Mouse (Mus musculus) thymus, adult 2 months (tissue): ENCODE results near the gene Cuedc2.

Source experiments
- CTCF ChIP-seq: fragments of 200-500 bp; IDR thresholded peaks from 2 replicates; pipeline ENCODE4 v1.5.1; 2012; ENCODE audit warnings: mild to moderate bottlenecking, control low read depth, low read length, moderate library complexity, borderline replicate concordance; ENCODE audit not compliant: control insufficient read depth, poor library complexity, insufficient read depth; ENCODE audit errors: extremely low read depth
- POLR2A ChIP-seq: fragments of 200-500 bp; IDR thresholded peaks from 2 replicates; pipeline ENCODE4 v1.6.1; 2012; ENCODE audit warnings: mild to moderate bottlenecking, low read length, control low read depth, moderate library complexity; ENCODE audit not compliant: control insufficient read depth, poor library complexity, insufficient read depth; ENCODE audit errors: extremely low read depth

DNA sequence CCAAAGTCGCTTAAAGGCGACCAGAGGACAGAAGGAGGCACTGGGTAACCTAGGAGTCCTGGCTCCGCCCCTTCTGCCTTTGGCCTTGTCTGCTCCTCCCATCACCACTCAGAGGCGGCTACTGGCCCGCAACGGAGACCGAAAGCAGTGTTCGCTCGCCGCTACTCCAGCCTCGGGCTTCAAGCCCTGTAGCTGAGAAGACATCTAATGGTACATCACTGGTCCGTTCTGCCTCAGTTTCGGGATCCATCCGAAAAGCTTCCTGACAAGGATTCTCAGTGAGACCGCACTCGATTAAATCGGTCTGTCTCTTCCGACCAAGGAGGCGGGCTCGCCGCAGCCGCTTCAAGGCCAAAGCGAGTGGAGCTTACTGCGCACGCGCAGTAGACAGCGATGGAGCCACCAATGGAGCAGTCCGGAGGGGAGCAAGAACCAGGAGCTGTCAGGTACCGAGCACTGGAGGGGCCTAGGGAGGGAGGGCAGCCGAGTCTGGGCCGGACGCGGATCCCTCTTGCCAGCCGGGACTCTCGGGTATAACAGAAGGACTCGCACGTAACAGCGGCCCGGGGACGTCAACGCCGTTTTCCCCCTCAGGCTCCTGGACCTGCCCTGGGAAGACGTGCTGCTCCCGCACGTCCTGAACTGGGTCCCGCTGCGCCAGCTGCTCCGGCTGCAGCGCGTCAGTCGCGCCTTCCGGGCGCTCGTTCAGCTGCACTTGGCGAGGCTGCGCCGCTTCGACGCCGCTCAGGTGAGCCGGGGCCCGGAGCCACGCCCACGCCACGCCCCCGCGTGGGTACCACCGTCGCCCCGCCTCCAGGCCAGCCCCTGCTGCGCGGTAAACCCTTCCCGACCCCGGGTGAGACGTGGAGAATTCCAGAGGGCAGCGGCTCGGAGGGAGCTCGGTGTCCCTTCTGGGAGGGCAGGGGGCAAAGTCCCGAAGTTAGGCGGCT lies 10.1 kb downstream of the Cuedc2 start, which contains the start of gene Fbxl15:
- TF ChIP-seq POLR2A (peak; percentile 68), CTCF (peak; percentile 56; the same call in 1 of the 2 replicates)
